Mouse (Mus musculus): ENCODE measurements around the gene Gpld1. TPM values are rescaled to one million over a fixed set of nuclear protein-coding genes. Genes with fewer than 3 reads are reported as not detected.
"Not testable (repeated sequence)": the region's sequence is repeated elsewhere in the genome, so short reads cannot be mapped to it uniquely, and the experiment has no call there.

The Gpld1 gene
- total RNA-seq, 2 experiments from 2014 or later = 0.52 to 0.55 TPM

GRCm38 (mm10) chr13:24948870-24949269 lies 5.9 kb downstream of the Gpld1 start:
- DNase-seq = no peak

GRCm38 (mm10) chr13:24952659-24953058 lies 9.7 kb downstream of the Gpld1 start:
- no peak for DNase-seq

- DNase-seq = no peak
Observed at GRCm38 (mm10) chr13:24955091-24955490, 12.1 kb downstream of the Gpld1 start.

- DNase-seq = no peak
Observed at GRCm38 (mm10) chr13:24955500-24955899, 12.5 kb downstream of the Gpld1 start.

GRCm38 (mm10) chr13:24958671-24959070 lies 15.7 kb downstream of the Gpld1 start:
- no peak for DNase-seq

- no peak for DNase-seq
Observed at GRCm38 (mm10) chr13:24960084-24960483, 17.1 kb downstream of the Gpld1 start.

GRCm38 (mm10) chr13:24962119-24962518 lies 19.2 kb downstream of the Gpld1 start:
- DNase-seq = no peak

GRCm38 (mm10) chr13:24965130-24965845 lies 22.3 kb downstream of the Gpld1 start:
- no peak for DNase-seq

GRCm38 (mm10) chr13:24965846-24966201 lies 22.9 kb downstream of the Gpld1 start:
- DNase-seq = no peak

- not testable (repeated sequence) for DNase-seq
Observed at GRCm38 (mm10) chr13:24971776-24972175, 28.8 kb downstream of the Gpld1 start.

- no peak for DNase-seq
Observed at GRCm38 (mm10) chr13:24976384-24976783, 33.4 kb downstream of the Gpld1 start.

GRCm38 (mm10) chr13:24977820-24978342 lies 34.9 kb downstream of the Gpld1 start:
- DNase-seq = no peak

- DNase-seq = no peak
Observed at GRCm38 (mm10) chr13:24981031-24981430, 38.1 kb downstream of the Gpld1 start.

- DNase-seq = no peak
Observed at GRCm38 (mm10) chr13:24985435-24985834, 42.5 kb downstream of the Gpld1 start.

- peak; percentile 73 for DNase-seq
Observed at GRCm38 (mm10) chr13:24988391-24988790, 45.4 kb downstream of the Gpld1 start.

GRCm38 (mm10) chr13:24989006-24989405 lies 46.1 kb downstream of the Gpld1 start:
- no peak for DNase-seq

GRCm38 (mm10) chr13:24993160-24993559 lies 50.2 kb downstream of the Gpld1 start:
- DNase-seq = no peak

- DNase-seq = no peak
Observed at GRCm38 (mm10) chr13:24999538-24999937, 56.6 kb downstream of the Gpld1 start.

- no peak for DNase-seq
Observed at GRCm38 (mm10) chr13:25002965-25003364, 60.0 kb downstream of the Gpld1 start.

GRCm38 (mm10) chr13:25007115-25007514 lies 64.2 kb downstream of the Gpld1 start:
- DNase-seq = peak; percentile 65

- no peak for DNase-seq
Observed at GRCm38 (mm10) chr13:25018316-25018715, 75.4 kb downstream of the Gpld1 start.

- DNase-seq = peak; percentile 92
Observed at GRCm38 (mm10) chr13:25019793-25020539, 77.0 kb downstream of the Gpld1 start, which contains the start of gene Mrs2. Mrs2 (minus strand) TSS chr13:25020379.

GRCm38 (mm10) chr13:25020540-25020892 lies 77.6 kb downstream of the Gpld1 start:
- no peak for DNase-seq

- DNase-seq = no peak
Observed at GRCm38 (mm10) chr13:25022386-25022785, 79.4 kb downstream of the Gpld1 start.

Data from heart, postnatal 4 days (tissue).